Mouse (Mus musculus) cerebellum, postnatal 4 days (tissue): ENCODE results near the gene Palm2.

Experiments
- DNase-seq, 2 experiments: peaks; one replicate each; pipeline ENCODE4 v3.0.0; 2022; ENCODE audit warnings: low spot score in 2 of 2, mixed read lengths in 1 of 2

Gene Palm2

DNA sequence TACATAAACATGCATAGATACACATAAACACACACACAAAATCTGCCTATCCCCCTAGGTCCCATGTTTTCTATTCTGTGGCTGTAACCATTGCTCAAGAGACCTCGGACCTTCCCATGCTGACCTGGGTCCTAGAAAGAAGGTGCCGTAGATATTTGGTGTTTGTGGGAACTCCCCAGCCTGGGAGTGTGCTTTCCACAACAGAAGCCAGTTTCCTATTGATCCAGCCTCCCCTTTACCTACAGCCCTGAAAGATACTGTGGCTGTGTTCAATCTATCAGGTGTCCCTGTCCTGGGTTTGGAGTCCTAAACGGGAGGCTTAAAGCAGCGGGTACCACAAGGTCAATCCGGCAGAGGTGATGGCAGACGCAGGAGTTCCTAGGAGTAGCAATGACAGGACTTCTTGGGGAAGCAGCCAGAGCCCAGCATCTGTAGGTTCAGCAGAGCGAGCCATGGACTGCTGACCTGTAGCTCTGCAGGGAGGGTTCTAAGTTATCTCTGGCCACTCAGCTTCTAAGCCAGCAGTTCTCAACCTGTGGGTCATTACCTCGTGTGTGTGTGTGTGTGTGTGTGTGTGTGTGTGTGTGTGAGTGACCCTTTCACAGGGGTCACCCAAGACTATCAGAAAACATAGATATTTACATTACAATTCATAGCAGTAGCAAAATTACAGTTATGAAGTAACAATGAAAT is 79.3 kb downstream of the Palm2 start:
- DNase-seq = no peak

DNA sequence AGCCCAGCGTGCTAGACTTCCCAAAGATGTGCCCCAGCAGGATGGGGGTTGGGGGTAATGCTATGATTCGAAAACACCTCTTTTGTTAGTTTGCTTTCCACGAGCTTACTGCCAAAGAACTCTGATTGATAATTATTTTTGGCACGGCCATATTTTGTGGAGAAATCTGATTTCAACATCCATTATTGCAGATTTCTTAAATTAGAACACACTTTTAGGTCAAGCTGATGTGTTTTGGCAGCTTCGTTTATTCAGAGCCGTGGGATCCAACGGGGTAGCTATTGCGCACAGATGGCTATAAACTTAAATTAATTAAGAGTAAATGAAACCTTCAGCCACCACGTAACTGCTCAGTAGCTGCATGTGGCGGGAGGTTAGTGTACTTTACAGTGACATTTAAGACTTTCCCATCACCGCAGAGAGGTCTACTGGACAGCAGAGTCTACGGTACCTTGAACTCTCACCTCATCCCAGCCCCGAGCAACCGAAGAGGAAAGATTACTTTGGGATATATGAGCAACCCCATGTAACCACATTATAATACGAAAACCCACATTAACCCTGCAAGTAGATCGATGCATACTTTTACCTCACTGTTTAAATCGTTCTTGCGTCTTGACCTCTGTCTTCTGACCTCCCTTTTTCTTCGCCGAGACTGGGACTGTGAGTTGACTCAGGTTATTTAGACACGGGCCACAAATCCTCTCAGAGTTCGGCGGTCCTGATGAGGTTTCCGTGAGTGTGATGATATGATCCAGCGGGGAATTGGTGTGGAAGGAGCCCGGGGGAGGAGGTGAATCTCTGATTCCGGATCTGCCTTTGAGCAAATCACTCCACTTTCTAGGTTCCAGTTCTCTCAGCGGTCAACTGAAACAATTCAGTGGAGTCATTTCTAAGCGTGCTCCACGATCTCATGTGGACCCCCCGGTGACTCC is 80.2 kb downstream of the Palm2 start:
- DNase-seq = no peak

DNA sequence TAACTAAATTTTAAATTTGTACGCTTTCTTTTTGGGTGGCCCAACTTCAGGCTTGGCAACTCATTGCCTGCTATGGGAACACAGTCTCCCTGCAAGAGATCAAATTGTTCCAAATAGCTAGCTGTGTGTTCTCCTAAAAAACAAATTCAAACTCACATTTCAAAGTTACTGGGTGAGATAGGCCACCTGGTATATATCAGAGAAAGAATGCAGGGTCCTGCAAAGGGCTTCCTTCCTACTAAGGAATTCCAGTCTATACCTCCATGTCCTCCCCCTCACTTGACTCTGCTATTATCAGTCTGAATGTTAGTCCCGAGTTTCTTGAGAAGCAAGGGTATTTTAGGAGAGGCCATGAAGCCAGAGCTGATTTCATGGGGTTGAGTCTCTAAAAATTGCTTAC is 81.3 kb downstream of the Palm2 start:
- no peak for DNase-seq

DNA sequence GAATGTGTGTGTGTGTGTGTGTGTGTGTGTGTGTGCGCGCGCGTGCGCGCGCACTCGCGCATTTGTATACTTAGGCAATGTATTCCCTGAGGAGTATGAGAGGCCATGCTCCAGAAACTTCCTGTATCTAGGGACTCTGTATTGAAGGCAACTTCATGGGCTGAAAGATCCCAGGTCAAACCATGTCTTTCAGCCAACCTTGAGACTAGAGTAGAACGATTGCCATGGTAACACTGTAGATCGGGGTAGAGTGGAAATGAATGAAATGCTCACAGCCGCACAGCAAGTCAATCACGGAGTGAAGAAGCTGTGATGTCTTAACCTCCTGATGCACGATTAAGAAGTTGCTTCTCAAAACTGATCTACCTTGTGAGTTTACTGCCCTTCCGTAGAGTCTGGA is 89.4 kb downstream of the Palm2 start:
- DNase-seq = no peak

DNA sequence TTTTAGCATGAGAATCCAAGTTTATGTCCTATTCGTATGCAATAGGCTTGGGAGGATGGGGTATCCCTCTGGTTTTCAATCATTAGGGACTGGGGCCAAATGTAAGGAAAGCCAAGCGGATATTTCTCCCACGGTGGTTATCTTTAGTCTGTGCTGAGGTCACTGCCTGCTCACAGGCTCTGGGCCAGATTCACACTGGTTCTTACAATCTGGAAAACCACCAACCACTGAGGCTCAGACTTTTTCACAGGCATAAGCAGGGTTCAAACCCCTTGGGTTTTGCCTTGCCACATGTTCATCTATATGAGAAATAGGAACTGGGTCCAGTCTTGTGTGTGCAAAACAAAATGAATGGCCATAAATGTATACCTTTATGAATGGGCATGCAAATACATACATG is 90.4 kb downstream of the Palm2 start:
- no peak for DNase-seq

DNA sequence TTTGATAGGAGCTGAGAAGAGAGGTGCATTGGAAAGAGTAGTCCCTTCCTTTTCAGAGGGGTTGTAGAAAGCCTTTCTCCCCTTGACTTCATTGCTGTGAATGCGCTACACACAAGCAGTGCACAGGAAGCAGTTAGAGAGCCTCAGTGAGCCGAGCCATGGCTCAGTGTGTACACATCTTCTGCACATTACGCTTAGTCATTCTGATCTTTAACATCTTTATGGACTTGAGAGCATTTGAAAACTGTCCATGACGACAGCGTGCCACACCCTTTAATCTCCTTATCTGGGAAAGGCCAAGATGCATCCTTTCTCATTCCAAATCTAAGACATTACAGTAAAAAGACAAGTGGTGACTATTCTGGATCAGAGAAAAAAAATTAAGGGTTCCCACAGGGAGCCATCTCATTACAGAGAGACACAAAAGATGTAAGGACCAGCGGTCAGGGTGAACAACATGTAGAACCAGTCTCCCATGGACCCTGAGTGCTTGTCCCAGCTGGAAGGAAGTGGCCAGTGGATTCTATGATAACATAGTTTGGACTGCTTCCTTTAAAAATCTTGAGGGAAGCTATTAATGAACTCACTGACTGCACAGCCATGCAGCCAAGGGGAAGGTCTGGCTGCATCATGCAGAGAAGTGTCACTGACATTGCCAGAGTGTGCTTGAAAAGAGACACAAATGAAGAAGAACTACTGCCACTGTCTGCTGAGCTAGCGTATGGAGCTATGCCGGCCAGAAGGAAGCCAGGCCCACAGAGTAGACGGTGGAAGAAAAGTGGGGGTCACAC is 91.4 kb downstream of the Palm2 start:
- DNase-seq = no peak

DNA sequence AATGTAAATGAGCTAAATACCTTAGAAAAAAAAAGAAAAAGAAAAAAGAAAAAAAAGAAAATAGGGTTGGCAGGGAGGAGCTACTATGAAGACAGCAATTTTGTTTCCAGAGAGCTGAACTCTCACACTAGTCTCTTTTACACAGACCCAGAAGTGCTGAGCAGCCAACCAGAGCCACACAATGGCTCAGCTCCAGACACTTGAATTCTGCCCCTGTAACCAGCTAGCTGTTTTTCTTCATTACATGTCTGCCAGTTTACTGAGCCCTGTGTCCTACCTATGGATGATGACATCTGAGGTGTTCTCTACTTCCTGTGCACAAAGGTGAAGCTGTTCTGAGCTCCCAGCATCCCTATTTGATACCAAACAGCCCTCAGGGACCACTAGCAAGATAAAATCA is 94.2 kb downstream of the Palm2 start:
- DNase-seq = no peak

DNA sequence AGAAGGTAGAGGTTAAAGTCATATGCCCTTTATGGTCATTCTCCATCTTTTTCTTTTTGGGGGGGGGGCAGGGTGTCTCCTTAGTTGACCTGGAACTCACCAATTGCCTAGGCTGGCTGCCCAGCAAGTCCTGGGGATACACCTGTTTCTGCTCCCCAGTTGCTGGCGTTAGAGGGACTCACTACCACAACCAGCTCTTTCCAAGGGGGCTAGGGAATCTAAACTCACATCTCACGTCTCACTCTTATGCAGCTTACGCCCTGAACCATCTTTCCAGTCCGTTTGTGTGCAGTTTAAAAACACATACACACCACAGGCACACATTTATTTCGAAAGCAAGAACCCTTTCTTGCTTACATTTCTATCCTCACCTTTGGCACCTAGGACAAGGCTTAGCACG is 99.6 kb downstream of the Palm2 start:
- DNase-seq = no peak

DNA sequence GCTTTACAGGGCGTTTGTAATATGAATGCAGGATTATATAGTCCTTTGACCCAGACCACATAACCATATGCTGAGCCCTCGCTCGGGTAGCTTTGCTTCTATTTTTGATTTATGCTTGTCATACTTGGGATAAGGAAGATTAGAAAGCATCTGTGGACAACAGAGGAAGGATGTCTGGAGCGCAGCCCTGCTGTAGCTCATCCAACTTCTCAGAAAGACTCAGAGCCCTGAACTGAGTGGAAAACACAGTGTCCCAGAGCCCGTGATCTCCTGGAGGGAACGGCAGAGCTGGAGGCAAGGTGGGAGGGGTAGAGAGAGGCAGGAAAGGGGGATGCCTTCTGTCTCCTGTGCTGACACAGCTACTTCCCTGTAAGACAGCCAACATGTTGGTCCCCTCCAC is 100.2 kb downstream of the Palm2 start:
- DNase-seq = no peak

DNA sequence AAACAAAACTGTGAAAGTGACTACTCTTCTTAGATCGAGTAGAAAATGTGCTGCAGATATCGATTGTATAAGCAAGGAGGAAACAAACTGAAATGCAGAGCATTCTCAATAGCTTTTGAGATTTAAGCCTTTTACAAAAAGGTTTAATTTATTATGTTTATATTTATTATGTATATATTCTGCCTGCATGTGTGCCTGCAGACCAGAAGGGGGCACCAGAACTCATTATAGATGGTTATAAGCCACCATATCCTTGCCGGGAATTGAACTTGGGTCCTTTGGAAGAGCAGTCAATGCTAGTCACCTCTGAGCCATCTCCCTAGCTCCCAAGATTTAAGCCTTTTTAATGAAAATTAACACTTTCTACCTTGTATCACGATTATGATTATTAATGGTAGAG is 101.0 kb downstream of the Palm2 start:
- no peak for DNase-seq

DNA sequence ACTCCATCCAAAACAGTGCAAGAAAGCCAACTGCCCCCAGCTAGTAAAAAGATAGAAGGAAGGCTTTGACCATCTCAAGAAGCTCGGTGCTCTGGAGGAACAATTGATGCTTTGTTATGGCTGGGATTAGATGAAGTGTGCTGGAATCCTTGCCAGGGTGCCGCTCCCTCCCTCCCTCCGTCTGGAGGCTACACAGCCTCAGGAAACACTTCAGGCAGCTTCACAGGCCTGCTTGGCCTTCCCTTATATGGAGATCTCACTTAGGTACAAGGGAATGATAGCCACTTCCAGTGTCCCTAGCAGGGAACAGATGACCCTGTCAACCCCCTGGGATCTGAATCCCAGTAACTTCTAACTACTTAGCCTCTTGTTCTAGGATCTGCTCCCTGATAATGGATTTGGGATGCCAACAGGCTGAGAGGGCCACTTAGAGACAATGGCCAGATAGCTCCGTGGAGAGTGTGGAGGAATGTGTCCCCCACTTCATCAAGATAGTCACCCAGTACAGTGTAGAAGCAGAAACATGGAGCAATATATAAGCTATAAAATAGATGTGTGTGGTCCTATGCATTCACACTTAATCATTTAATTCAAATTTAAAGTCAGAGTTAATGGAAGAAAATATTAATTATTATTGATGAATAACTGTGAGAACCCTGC is 104.1 kb downstream of the Palm2 start:
- DNase-seq = no peak

DNA sequence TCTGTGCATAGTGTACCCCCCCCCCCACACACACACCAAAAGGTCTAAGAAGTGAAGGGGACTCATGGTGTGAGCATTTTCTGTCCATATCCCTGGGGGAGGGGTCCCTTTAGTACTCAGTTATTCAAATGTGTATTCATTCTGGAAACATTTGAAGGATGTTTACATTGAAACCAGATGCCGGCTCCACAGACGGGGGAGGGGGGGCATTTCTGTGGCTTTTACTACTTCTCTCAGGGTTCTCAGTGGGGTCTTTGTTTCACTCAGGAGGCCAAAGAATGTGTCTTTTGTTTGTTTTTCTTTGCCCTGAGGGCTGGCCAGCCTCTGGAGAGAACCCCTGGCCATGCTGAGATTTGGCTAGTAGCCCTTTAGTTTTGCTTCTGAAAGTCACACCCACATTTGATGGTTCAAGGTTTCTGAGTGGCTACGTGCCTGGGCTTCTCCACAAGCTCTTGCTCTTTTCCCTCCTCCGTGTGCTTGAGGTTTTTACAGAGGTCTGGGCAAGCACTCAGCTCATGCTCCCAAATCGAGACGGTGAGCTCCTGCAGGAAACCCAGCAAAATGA is 109.7 kb downstream of the Palm2 start:
- DNase-seq = no peak

DNA sequence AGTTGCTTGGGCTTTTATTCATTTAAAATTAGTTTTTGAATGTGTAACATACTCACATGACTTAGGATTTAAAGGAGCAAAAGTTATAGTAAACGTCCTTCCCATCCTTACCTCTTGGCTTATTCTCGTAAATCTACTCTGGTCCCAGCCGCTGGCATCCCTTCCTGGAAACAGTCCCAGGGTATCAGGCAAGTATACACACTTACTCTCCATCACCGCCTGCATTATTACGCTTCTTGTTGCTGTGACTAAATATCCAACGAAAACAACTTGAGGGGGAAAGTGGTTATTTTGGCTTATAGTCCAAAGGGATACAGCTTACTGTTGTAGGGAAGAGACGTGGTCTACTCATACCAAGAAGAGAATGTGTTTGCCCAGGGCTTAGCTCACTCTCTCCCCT is 113.7 kb downstream of the Palm2 start:
- no peak for DNase-seq

DNA sequence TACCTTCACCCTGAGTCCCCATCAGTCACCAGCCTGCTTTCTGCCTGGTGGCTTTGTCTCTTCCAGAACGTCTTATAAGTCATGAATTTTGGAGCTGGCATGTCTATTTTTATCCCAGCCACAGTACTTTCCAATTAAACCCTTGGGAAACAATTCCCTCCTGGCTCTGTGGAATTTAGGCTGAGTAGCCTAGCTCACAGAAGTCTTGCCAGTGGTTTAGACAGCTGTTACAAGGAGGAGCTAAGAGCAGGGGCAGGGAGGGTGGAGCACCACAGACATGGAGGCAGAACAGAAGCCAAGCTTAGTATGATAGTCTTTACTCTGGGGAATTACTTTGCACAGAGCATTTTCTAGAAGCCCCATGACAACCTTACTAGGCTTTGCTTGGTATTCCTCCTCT is 116.2 kb downstream of the Palm2 start:
- no peak for DNase-seq

DNA sequence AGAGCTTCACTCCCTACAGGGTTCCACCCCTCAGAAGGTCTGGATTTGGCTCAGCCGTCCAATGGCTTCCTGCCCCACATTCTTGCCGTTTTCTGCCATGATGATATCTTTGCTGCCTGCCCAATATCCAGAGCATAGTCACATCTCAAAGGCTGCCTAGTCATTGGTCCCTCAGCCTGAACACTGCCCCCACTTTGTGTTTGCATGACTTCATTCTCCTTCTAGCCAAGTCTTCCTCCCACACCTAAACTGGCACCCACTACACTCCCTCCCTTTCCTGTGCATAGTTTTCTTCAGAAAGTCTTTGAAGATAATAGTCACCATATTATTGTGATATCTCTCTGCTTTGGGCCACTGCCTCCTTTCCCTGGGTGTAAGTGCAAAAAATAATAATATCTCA is 123.1 kb downstream of the Palm2 start:
- no peak for DNase-seq

DNA sequence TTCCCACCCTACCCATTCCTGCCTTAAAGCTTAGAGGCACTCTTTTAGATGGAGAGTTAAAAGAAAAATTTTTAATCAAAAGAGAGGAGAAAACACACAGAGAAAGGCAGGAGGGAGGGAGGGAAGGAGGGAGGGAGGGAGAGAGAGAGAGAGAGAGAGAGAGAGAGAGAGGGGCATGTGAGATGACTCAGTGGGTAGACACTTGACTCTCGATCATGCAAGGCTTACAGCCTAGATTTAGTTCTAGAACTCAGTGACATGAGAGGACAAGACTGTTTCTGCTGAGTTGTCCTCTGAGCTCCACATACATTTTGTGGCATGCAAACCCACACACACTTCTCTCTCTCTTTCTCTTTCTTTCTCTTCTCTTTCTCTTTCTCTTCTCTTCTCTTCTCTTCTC is 125.4 kb downstream of the Palm2 start:
- DNase-seq = no peak

DNA sequence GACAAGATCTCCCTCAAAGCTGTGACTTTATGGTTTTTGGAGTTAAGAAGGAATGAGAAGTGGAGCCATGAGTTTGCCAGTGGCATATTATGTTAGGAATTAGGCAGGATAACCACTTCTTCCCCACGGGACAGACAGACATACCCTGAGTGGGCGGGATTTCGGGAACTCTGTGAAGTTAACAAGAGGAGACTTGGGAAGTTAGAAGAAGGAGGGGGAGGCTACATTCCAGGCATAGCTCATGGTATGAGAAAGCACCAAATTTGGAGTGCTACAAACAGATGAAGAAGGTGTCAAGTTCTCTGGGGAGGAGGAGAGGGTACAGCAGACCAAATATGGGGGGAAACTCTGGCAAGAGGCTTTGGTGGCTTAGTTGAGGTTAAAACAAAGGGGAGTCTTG is 126.0 kb downstream of the Palm2 start:
- DNase-seq = no peak

DNA sequence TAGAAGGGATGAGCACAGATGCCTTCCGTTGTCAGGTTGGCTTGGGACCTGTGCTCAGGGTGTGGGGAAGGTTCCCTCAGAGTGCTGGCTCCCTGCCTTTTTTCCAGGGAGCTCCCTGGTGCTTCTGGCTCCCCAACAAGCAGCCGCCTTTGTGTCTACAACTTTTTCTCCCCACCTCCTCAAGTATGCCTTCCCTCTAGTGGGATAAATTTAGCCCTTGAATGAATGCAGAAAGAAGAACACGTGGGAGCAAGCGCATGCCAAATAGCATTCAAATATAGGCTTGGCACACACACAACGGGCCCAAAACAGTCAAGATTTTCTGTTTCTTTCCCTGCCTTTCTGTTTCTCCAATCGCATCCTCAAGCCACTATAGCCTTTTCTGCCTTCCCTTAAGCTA is 127.0 kb downstream of the Palm2 start:
- DNase-seq = no peak

DNA sequence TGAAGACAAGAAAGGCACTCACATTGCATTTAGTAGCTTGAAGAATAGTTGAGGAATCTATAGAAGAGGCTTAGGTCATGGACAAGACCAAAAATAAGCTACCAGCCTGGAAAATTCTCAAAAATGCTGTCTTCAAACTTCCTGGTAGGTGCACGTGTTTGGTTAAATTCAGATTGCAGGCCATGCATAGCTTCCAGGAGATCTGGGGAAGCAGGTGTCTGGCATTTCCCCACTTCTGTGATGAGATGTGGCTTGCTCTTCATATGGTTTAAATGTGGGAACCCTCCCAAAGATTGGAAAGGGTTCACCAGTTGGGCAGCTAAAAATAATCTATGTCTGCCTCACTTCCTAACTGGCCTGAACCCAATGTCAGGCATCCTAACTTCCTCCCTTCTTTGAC is 131.2 kb downstream of the Palm2 start:
- no peak for DNase-seq

DNA sequence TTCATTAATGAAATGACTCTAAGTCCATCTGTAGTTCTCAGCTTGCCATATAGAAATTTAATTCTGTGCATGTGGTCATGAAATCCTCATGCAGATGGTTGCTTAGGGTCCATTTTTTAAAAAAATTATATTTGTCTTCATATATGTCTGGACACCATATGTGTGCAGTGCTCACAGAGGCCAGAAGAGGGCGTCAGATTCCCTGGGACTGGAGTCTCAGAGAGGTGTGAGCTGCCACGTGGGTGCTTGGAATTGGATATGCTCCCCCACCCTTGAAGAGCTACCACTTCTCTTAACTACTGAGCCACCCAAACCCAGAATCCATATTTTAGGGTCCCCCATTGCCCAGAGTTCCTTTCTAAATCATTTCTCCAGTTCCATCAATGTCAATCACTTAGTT is 131.8 kb downstream of the Palm2 start:
- DNase-seq = no peak

DNA sequence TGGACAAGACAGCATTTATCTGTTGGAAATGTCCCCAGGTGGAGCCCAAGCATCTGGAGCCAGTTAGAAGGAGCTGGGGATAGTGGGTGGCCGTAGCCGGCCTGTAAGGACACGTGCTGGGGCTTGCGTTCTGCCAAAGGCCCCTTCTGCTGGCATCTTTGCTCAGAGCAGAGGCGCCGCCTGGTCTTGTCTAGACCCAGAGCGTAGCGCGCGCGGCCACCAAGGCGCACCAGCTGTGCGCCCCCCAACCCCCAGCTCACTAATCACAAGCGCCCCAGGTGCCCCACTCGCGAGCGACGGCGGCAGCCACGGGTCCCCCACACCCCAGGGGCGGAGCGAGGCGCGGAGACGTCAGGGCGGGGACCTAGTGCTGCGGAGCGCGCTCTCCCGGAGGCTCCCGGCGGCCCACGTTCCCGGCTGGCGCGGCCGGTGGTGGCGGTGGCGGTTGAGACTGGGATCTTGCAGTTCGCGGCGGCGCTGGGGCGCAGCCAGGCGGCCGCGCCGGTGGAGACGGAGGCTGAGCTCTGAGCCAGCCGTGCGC is 133.7 kb downstream of the Palm2 start, which contains the start of gene Pakap:
Gene Pakap, plus strand, starts transcription at position 514 of the 541 bp plus-strand sequence.
- DNase-seq = peak; percentile 40 to 57
